Mouse (Mus musculus) v-Abl transformed pro-B cells (cell line): ENCODE data around the gene Scarf2.

Experiments
- in situ Hi-C, 2 experiments: fragments of 400-800 bp; cut with MboI; formaldehyde crosslinking; loops; one replicate each; pipeline ENCODE4 v1.15.1; 2025; ENCODE audit not compliant: unreplicated experiment in 2 of 2

The Scarf2 gene

GRCm38 (mm10) chr16:17797812-17798311 lies 780 bp downstream of the Scarf2 start:
- in situ Hi-C loops = no loop called here

GRCm38 (mm10) chr16:17798321-17799180 lies 1.5 kb downstream of the Scarf2 start:
- in situ Hi-C loops = no loop called here

DNA sequence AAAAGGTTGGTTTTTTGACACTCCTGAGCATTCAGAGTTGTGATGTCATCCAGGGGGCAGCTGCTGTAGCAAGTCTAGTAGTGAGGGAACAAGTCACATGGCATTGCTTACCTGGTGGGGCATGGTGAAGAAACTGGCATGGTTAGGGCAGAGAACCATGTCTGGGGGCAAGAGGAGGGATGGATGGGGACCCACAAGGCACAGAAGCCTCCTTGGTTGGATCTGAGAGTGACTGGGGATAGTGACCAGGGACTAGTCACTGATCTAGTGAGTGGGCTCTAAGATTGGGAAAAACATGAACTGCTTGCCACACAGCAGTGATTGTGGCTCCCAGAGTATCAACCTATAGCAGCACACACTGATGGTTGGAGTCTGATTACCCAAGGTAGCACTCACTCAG lies 2.5 kb downstream of the Scarf2 start:
- in situ Hi-C loops = no loop called here

DNA sequence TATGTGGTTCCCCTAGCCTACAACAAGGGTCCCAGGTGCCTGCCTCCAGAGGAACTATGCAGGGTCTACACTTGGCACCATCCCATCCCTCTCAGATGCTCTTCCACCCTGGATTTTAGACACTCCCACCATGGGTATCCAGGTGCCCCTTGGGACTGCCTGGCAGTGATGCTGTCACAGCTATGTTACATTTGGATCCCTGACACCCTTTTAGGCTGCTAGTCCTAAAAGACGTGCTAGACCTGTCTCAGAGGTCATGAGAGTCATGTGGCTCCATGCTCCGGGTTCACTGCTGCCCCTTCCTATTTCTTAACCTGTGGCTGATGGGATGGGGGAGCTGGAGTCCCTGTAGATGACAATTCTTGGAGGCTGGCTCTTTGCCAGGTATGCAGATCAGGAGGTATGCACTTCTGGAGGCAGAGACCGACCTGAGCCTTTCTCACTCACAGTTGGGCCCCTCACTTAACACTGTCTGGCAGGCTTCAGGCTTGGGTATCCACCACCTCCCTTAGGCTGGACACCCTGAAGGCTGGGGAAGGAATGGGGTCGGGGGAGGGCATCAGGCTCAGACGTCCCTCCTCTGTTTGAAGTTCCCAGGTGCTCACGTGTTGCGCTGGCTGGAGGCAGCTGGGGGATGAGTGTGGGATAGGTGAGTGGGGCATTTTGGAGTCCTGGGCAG lies 4.8 kb downstream of the Scarf2 start:
- in situ Hi-C loops = loop anchor here in 1 of 2 experiments (10.0 kb wide), 1 partner anchor 57 kb away; no protein-coding TSS in a partner anchor

DNA sequence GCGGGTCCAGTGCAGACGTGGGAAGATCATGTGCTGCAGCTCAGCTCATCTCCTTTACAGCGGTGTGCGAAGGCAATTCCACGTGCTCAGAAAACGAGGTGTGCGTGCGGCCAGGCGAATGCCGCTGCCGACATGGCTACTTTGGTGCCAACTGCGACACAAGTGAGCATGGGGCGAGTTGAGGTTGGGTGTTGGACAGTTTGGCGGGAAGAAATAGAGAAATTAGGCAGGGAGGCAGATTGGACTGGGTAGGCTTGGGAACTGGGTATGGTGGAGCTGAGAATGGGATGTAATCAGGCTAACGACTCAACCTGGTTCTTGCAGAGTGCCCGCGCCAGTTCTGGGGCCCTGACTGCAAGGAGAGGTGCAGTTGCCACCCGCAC lies 5.4 kb downstream of the Scarf2 start:
- in situ Hi-C loops = loop anchor here in 1 of 2 experiments (10.0 kb wide), 1 partner anchor 58 kb away; no protein-coding TSS in a partner anchor

DNA sequence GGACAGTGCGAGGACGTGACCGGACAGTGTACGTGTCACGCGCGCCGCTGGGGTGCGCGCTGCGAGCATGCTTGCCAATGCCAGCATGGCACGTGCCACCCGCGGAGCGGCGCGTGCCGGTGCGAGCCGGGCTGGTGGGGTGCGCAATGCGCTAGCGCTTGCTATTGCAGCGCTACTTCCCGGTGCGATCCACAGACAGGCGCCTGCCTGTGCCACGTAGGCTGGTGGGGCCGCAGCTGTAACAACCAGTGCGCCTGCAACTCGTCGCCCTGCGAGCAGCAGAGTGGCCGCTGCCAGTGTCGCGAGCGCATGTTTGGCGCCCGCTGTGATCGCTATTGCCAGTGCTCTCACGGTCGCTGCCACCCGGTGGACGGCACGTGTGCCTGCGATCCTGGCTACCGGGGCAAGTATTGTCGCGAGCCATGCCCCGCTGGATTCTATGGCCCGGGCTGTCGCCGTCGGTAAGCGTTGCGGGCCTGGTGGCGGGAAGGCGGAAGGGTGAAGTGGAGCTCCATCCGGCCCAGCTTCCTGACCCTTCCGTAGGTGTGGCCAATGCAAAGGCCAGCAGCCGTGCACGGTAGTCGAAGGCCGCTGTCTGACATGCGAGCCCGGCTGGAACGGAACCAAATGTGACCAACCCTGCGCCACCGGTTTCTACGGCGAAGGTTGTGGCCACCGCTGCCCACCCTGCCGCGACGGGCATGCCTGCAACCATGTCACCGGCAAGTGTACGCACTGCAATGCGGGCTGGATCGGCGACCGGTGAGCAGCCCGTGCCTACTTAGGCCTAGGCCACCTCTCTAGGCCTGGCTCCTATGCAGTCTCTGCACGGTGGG lies 6.0 kb downstream of the Scarf2 start:
- in situ Hi-C loops = loop anchor here in 1 of 2 experiments (10.0 kb wide), 1 partner anchor 58 kb away; no protein-coding TSS in a partner anchor

DNA sequence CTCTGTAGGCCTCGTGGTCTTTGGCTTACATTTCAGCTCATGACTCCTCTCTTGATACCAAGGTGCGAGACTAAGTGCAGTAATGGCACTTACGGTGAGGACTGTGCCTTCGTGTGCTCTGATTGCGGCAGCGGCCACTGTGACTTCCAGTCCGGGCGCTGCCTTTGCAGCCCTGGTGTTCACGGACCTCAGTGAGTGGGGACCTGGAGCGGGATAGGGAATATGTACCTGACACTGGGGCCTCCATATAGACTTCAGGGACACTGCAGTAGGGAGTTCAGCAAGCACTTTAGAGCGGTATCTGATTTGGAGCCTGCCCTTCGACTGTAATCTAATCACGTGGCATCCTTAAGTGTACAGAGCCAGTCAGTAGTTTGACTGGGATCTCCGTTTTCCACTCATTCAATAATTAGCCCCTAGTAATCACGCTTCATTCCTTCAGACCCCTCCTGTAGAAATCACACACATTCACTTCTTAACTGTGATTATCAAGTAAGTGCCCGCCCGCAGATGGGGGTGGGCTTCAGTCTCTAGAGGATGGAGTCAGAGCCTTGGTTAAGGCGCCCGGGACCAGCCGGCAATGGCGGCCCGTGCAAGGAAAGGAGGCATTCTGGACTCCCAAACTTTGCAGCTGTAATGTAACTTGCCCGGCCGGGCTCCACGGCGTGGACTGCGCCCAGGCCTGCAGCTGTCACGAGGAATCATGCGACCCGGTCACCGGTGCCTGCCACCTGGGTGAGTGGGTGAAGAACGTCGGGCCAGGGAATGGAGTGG lies 6.8 kb downstream of the Scarf2 start:
- in situ Hi-C loops = loop anchor here in 1 of 2 experiments (10.0 kb wide), 1 partner anchor 59 kb away; no protein-coding TSS in a partner anchor

GRCm38 (mm10) chr16:17804449-17804912 lies 7.4 kb downstream of the Scarf2 start:
- in situ Hi-C loops = loop anchor here in 1 of 2 experiments (10.0 kb wide), 1 partner anchor 60 kb away; no protein-coding TSS in a partner anchor

GRCm38 (mm10) chr16:17804982-17805381 lies 7.9 kb downstream of the Scarf2 start:
- in situ Hi-C loops = loop anchor here in 1 of 2 experiments (10.0 kb wide), 1 partner anchor 60 kb away; no protein-coding TSS in a partner anchor

DNA sequence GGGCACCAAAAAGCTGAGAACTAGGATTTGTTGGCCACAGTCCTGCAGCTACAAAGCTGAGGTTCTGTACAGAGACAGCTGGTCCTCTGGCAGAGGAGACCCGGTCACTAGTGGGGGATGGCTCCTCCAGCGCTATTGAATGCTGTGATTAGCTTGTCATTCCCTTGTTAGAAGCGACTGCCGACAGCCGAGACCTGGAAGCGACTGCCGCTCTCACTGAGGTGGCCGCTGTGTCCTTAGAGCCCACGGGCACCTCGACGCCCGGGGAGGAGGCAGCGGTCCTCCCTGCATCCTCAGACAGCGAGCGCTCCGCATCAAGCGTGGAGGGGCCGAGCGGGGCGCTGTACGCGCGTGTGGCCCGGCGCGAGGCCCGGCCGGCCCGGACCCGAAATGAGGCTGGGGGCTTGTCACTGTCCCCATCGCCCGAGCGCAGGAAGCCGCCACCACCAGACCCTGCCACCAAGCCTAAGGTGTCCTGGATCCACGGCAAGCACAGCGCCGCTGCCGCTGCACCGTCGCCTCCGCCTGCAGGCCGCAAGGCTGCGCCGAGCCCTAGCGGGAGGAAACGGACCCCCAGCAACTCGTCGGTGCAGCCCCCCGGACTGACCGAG lies 9.6 kb downstream of the Scarf2 start:
- in situ Hi-C loops = loop anchor here in 1 of 2 experiments (10.0 kb wide), 1 partner anchor 62 kb away; no protein-coding TSS in a partner anchor

DNA sequence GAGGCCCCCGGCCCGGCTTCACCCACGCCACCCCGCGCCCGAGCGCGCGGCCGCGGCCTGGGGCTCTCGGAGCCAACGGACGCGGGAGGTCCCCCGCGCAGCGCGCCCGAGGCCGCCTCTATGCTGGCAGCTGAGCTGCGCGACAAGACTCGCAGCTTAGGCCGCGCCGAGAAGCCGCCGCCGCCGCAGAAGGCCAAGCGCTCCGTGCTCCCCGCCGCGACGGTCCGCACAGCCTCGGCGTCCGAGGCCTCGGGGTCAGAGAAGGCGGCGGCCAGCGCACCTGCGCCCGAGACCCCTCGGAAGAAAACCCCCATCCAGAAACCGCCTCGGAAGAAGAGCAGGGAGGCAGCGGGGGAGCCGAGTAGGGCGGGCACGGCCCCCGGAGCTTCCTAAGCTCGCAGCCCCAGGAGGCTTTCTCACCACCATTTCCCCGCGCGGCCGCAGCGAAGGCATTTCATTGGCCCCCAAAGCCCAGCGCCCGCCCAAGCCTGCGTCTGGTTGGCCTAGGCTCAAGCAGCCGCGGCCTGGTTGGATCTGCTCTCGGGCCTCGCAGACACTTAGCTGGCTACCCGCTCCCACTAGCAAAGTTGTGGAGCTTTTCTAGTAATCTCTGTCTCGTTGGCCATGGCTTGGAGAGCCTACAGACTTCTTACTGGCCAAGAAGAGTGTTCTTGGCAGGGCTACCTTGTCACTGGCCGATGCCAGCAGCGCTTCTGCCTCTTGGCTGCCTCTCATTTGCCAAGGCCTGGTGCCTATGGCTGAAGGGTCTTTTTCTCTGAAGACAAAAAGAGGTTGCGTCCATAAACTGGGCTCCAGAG lies 10.3 kb downstream of the Scarf2 start:
- in situ Hi-C loops = loop anchor here in 1 of 2 experiments (10.0 kb wide), 1 partner anchor 63 kb away; no protein-coding TSS in a partner anchor

- in situ Hi-C loops = loop anchor here in 1 of 2 experiments (10.0 kb wide), 1 partner anchor 64 kb away; no protein-coding TSS in a partner anchor
Observed at GRCm38 (mm10) chr16:17809125-17809524, 12.0 kb downstream of the Scarf2 start.

GRCm38 (mm10) chr16:17809711-17810110 lies 12.6 kb downstream of the Scarf2 start:
- in situ Hi-C loops = loop anchor here (5.0 to 10.0 kb wide), 3 partner anchors 65 to 252 kb away; no protein-coding TSS in a partner anchor

GRCm38 (mm10) chr16:17812120-17812519 lies 15.0 kb downstream of the Scarf2 start:
- in situ Hi-C loops = loop anchor here (5.0 kb wide), 2 partner anchors 70 to 255 kb away; no protein-coding TSS in a partner anchor

GRCm38 (mm10) chr16:17813173-17813572 lies 16.1 kb downstream of the Scarf2 start:
- in situ Hi-C loops = loop anchor here (5.0 kb wide), 2 partner anchors 71 to 256 kb away; no protein-coding TSS in a partner anchor

DNA sequence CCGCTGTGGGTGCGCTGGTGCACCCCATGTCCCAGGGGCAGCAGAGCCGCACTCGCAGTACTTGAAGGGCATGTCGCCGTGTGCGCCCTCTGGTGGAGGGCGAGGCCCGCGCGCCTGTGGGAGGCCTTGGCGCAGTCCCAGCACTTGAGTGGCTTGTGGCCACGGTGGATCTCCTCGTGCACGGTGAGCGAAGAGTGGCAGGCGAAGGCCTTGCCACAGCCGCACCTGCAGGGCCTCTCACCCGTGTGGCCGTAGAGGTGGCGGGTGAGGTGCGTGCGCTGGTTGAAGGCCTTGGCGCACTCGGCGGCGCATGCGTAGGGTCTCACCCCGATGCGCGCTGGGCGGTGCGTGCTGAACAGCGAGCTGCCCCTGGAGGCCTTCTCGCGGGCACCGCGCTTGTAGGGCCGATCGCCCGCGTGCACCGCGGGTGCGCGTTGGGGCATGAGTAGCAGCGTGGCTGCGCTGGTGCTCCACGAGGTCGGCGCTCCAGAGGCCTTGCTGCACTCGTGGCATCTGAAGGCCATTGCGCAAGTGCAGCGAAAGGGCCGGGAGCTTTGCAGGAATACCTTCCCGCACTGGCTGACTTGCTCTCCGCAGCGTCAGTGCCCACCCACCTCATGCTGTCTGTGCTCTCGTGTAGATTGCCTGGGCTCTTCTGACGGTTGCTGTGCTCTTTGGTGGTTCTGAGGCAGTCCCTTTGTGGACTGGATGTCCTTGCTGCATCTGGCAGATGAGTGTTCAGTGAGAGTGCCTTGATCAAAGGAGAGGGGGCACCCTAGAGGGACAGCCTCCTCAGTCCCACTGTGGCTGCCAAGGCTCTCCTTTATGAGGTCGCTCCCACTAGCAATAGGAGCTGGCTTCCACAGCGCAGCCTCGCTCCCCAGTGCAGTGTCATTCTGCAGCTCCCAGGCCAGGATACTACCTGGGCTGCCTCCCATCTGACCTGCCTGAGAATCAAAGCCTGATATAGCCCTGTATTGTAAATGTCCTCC lies 18.6 kb downstream of the Scarf2 start:
- in situ Hi-C loops = no loop called here
